Mouse (Mus musculus): ENCODE measurements around the gene Tecr. TPM values are rescaled to one million over a fixed set of nuclear protein-coding genes. Genes with fewer than 3 reads are reported as not detected.
A peak's percentile ranks its signal among the peaks of the same experiment; 100 is the strongest.

Gene Tecr
- total RNA-seq, 2 experiments from 2014 or later = 77.4 to 150 TPM

GRCm38 (mm10) chr8:83570272-83571000 is 37.3 kb downstream of the Tecr start:
- ATAC-seq (replicated peaks; ENCODE audit: low FRiP score, poor library complexity, severe bottlenecking) = no peak

GRCm38 (mm10) chr8:83569165-83569564 is 38.6 kb downstream of the Tecr start:
- no peak for ATAC-seq (replicated peaks; ENCODE audit: low FRiP score, poor library complexity, severe bottlenecking)

DNA sequence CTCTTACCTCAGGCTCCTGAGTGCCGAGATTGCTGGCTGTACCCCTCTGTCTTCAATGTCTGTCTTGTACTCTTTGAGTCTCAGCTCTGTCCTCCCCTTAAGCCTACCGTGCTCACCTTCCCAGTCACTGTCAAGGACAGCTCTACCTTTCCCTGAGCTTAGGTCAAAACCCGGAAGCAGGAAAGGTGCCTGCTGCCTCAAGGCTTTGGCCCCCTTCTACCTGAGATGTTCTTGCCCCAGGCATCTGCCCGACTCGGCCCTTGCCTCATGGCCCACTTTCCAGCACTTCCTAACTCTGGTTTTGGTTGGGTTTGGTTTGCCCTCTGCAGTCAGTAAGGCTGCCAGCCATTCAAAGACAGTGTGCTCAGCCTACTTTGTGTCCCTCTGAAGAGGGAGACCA is 39.0 kb downstream of the Tecr start:
- no peak for ATAC-seq (replicated peaks; ENCODE audit: low FRiP score, poor library complexity, severe bottlenecking)

GRCm38 (mm10) chr8:83568128-83568527 is 39.6 kb downstream of the Tecr start:
- no peak for ATAC-seq (replicated peaks; ENCODE audit: low FRiP score, poor library complexity, severe bottlenecking)

GRCm38 (mm10) chr8:83567668-83568067 is 40.1 kb downstream of the Tecr start:
- ATAC-seq (replicated peaks; ENCODE audit: low FRiP score, poor library complexity, severe bottlenecking) = no peak

- peak; percentile 78 for ATAC-seq (replicated peaks; ENCODE audit: low FRiP score, poor library complexity, severe bottlenecking)
These were observed 41.0 kb downstream of the Tecr start, which contains the start of gene Ndufb7 for GRCm38 (mm10) chr8:83566469-83567395. TSS of gene Ndufb7 (plus strand) at chr8:83566671.

- peak; percentile 78 for ATAC-seq (replicated peaks; ENCODE audit: low FRiP score, poor library complexity, severe bottlenecking)
These were observed 41.9 kb downstream of the Tecr start for GRCm38 (mm10) chr8:83565731-83566375.

DNA sequence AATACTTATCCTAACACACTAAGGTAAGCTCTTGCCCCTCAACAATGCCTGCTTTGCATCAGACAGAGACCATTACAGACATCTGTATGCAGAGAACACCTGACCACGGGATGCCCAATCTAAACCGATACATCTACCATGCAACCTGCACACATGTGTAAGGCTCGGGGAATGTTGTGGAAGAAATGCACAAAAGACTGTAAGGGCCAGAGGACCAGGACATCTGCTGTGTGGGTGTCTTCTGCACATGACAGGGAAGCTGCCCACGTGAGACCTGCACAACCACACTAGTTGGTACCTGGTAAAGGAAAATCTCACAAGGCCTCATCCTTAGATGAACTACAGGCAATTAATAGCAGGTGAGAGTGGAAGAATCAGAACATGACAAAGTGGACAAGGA is 44.5 kb downstream of the Tecr start:
- ATAC-seq (replicated peaks; ENCODE audit: low FRiP score, poor library complexity, severe bottlenecking) = no peak

- no peak for ATAC-seq (replicated peaks; ENCODE audit: low FRiP score, poor library complexity, severe bottlenecking)
These were observed 45.1 kb downstream of the Tecr start for GRCm38 (mm10) chr8:83562669-83563068.

DNA sequence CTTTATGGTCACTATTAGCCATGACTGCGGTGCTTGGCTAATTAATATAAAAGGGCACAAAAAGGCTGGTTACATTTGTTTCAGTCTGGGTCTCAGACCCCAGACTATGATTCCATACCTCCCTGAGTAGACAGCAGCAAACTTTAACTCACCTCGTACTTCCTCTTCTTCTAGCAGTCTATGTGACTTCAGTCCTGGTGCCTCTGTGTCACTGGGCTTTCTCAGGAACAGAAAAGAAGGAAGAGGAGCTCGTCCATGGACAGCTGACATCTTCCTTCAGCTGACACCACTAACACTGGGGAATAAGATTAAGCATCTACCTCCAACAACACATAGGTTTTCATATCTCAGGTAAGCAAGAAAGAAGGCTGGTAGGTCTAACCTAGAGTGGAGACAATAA is 72.0 kb downstream of the Tecr start, which contains the start of gene Olfr370:
Gene Olfr370 (plus strand): TSS at position 45 of the 400 bp plus-strand sequence.
- no peak for ATAC-seq (replicated peaks; ENCODE audit: low FRiP score, poor library complexity, severe bottlenecking)

DNA sequence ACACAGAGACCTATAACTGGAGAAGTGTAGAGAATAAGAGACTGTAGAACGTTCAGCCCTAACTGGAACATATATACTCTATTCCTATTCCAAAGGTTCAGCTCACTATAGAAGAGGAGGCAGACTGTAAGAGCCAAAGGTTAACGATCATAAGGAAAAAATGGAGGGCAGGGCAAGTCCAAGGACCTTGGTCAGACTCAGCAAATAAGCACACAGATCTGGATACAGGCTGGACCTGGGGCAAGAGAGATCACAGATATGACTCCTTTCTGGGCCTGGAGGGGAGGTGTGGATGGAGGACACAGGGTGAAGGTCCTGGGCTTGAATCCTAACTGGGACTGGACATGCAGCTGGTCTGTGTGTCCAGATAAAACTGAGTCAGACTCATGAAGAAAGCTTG is 73.0 kb downstream of the Tecr start:
- no peak for ATAC-seq (replicated peaks; ENCODE audit: low FRiP score, poor library complexity, severe bottlenecking)

Other genes with a start within 250 kb of the Tecr start
- gene Clgn, start 218.1 kb downstream of the Tecr start, total RNA-seq (2015; ENCODE audit: low replicate concordance) = 0.63 and 0.77 TPM in 2 replicates
- 1.3 and 4.3 TPM in 2 replicates for gene Clgn, start 218.1 kb downstream of the Tecr start, total RNA-seq (2017; ENCODE audit: low replicate concordance)
- gene Scoc, start 149.6 kb downstream of the Tecr start, total RNA-seq (2015; ENCODE audit: low replicate concordance) = 40.9 and 47.0 TPM in 2 replicates
- 52.7 and 55.6 TPM in 2 replicates for gene Scoc, start 149.6 kb downstream of the Tecr start, total RNA-seq (2017; ENCODE audit: low replicate concordance)
- not detected in 2 replicates for gene Olfr370, start 72.2 kb downstream of the Tecr start, total RNA-seq (2015; ENCODE audit: low replicate concordance)
- gene Olfr370, start 72.2 kb downstream of the Tecr start, total RNA-seq (2017; ENCODE audit: low replicate concordance) = not detected in 2 replicates
- gene Ndufb7, start 41.3 kb downstream of the Tecr start, total RNA-seq (2015; ENCODE audit: low replicate concordance) = 49.8 and 57.9 TPM in 2 replicates
- 59.0 and 89.2 TPM in 2 replicates for gene Ndufb7, start 41.3 kb downstream of the Tecr start, total RNA-seq (2017; ENCODE audit: low replicate concordance)
- 12.9 and 25.7 TPM in 2 replicates for gene Dnajb1, start 222 bp upstream of the Tecr start, total RNA-seq (2015; ENCODE audit: low replicate concordance)
- 15.6 and 19.5 TPM in 2 replicates for gene Dnajb1, start 222 bp upstream of the Tecr start, total RNA-seq (2017; ENCODE audit: low replicate concordance)
- gene Gipc1, start 44.7 kb upstream of the Tecr start, total RNA-seq (2015; ENCODE audit: low replicate concordance) = 4.4 and 16.7 TPM in 2 replicates
- 5.2 and 8.6 TPM in 2 replicates for gene Gipc1, start 44.7 kb upstream of the Tecr start, total RNA-seq (2017; ENCODE audit: low replicate concordance)
- gene Ptger1, start 58.7 kb upstream of the Tecr start, total RNA-seq (2015; ENCODE audit: low replicate concordance) = 0.21 TPM in 1 of 2 replicates, not detected in the other
- gene Ptger1, start 58.7 kb upstream of the Tecr start, total RNA-seq (2017; ENCODE audit: low replicate concordance) = 0.56 and 0.60 TPM in 2 replicates
- gene Pkn1, start 91.2 kb upstream of the Tecr start, total RNA-seq (2015; ENCODE audit: low replicate concordance) = 5.2 and 9.0 TPM in 2 replicates
- 22.3 and 30.6 TPM in 2 replicates for gene Pkn1, start 91.2 kb upstream of the Tecr start, total RNA-seq (2017; ENCODE audit: low replicate concordance)
- gene Ddx39, start 107.2 kb upstream of the Tecr start, total RNA-seq (2015; ENCODE audit: low replicate concordance) = 20.1 and 40.0 TPM in 2 replicates
- 36.5 and 37.3 TPM in 2 replicates for gene Ddx39, start 107.2 kb upstream of the Tecr start, total RNA-seq (2017; ENCODE audit: low replicate concordance)
- gene Adgre5, start 133.4 kb upstream of the Tecr start, total RNA-seq (2015; ENCODE audit: low replicate concordance) = 31.8 and 56.7 TPM in 2 replicates
- 17.1 and 27.1 TPM in 2 replicates for gene Adgre5, start 133.4 kb upstream of the Tecr start, total RNA-seq (2017; ENCODE audit: low replicate concordance)

Data from erythroblast, adult 5-6 weeks (primary cell).